Mouse (Mus musculus) hindbrain, embryonic 14.5 days (tissue): Measurements from ENCODE around the gene Pknox2. TPM values are rescaled to one million over a fixed set of nuclear protein-coding genes. Genes with fewer than 3 reads are reported as not detected.

Source experiments
- ATAC-seq: fragments of 200-750 bp; cut with Nextera tagmentation; 2 replicates; pipeline ENCODE4 v1.8.0; 2017; ENCODE audit warnings: moderate number of reproducible peaks, mild to moderate bottlenecking, moderate TSS enrichment, moderate library complexity; ENCODE audit not compliant: low FRiP score
- DNase-seq: peaks from one replicate; pipeline ENCODE4 v3.0.0-alpha.2; 2015; ENCODE audit warnings: low spot score
- H3K27ac ChIP-seq: fragments of 300-500 bp; sonication (generic); 2 replicates; pipeline ENCODE4 v1.5.1; 2014; ENCODE audit warnings: mild to moderate bottlenecking, moderate library complexity
- H3K27me3 ChIP-seq: fragments of 300-500 bp; sonication (generic); 2 replicates; pipeline ENCODE4 v1.6.1; 2014; ENCODE audit warnings: mild to moderate bottlenecking, low read length, mixed read lengths; ENCODE audit not compliant: control insufficient read depth, insufficient read depth
- H3K36me3 ChIP-seq: fragments of 300-500 bp; sonication (generic); replicated peaks from 2 replicates; pipeline ENCODE4 v1.6.1; 2014; ENCODE audit not compliant: control insufficient read depth, insufficient read depth
- H3K4me1 ChIP-seq: fragments of 300-500 bp; sonication (generic); replicated peaks from 2 replicates; pipeline ENCODE4 v1.6.1; 2014; ENCODE audit warnings: antibody characterized with exemption, low read length, mixed read lengths; ENCODE audit not compliant: control insufficient read depth, insufficient read depth
- H3K4me2 ChIP-seq: fragments of 300-500 bp; sonication (generic); replicated peaks from 2 replicates; pipeline ENCODE4 v1.6.1; 2014; ENCODE audit warnings: mild to moderate bottlenecking, moderate library complexity
- H3K4me3 ChIP-seq: fragments of 300-500 bp; sonication (generic); replicated peaks from 2 replicates; pipeline ENCODE4 v1.5.1; 2014; ENCODE audit warnings: mild to moderate bottlenecking, low read length
- H3K9ac ChIP-seq: fragments of 300-500 bp; sonication (generic); 2 replicates; pipeline ENCODE4 v1.6.1; 2014
- H3K9me3 ChIP-seq: fragments of 300-500 bp; sonication (generic); 2 replicates; pipeline ENCODE4 v1.6.1; 2016; ENCODE audit warnings: low read length; ENCODE audit not compliant: control insufficient read depth
- WGBS: fragments of 180-500 bp; shearing (Covaris S2); extraction: QIAGEN DNeasy Blood & Tissue Kit; methylation state at CpG from one replicate; pipeline ENCODE4 v1.1.7; 2014; 5-methylcytosine and 5-hydroxymethylcytosine counted together
- polyA plus RNA-seq: library from polyadenylated mRNA; unstranded; fragments of >200 nt; fragmentation: Nextera tagmentation; extraction: Ambion mirVana; gene quantifications from 2 replicates; pipeline ENCODE4 v1.2.1, GENCODE M21; 2014

The Pknox2 gene
- polyA plus RNA-seq, 1 experiment from 2014 or later: 25.8 TPM

- Histone ChIP-seq H3K27ac (no peak overlapping the region), H3K9ac (no peak overlapping the region), H3K27me3 (no peaks in the 10 kb centered on the region), H3K36me3 (peaks cover 90% of the 10 kb centered on the region), H3K4me2 (no peak overlapping the region), H3K4me1 (no peaks in the 10 kb centered on the region), H3K9me3 (no peaks in the 10 kb centered on the region), H3K4me3 (no peak overlapping the region)
- ATAC-seq (no peak), DNase-seq (no peak)
- WGBS: 82% methylated on average over 3 of the region's 3 CpGs
Measured at GRCm38 (mm10) chr9:36863694-36864093, 283.5 kb downstream of the Pknox2 start.

GRCm38 (mm10) chr9:36862576-36862975 is 284.6 kb downstream of the Pknox2 start:
- Histone ChIP-seq H3K9me3 (no peaks in the 10 kb centered on the region), H3K36me3 (peaks cover 83% of the 10 kb centered on the region), H3K4me2 (no peak overlapping the region), H3K9ac (no peak overlapping the region), H3K4me1 (peaks cover 4% of the 10 kb centered on the region; the same call in 1 of the 2 replicates), H3K4me3 (no peak overlapping the region), H3K27me3 (no peaks in the 10 kb centered on the region), H3K27ac (no peak overlapping the region)
- no peak for ATAC-seq
- 86% methylated on average over 2 of the region's 2 CpGs for whole genome bisulfite sequencing
- DNase-seq: no peak

GRCm38 (mm10) chr9:36858677-36859076 is 288.5 kb downstream of the Pknox2 start:
- H3K27me3 ChIP-seq: no peaks in the 10 kb centered on the region
- DNase-seq (peak; percentile 58), ATAC-seq (no peak; the same call in 1 of the 2 replicates)
- H3K9ac ChIP-seq: no peak overlapping the region
- WGBS: 18% methylated on average over 4 of the region's 4 CpGs
- H3K9me3 ChIP-seq: no peaks in the 10 kb centered on the region
- H3K36me3 ChIP-seq: peaks cover 85% of the 10 kb centered on the region
- no peak overlapping the region for H3K27ac ChIP-seq
- peaks cover 8% of the 10 kb centered on the region; the same call in 1 of the 2 replicates for H3K4me1 ChIP-seq
- H3K4me2 ChIP-seq: no peak overlapping the region
- H3K4me3 ChIP-seq: no peak overlapping the region

- no peak overlapping the region for H3K4me2 ChIP-seq
- H3K4me3 ChIP-seq: no peak overlapping the region
- no peak; the same call in 1 of the 2 replicates for ATAC-seq
- DNase-seq: no peak
- no peak overlapping the region for H3K27ac ChIP-seq
- WGBS: 13% methylated on average over 8 of the region's 8 CpGs
- H3K36me3 ChIP-seq: peaks cover 78% of the 10 kb centered on the region
- H3K9me3 ChIP-seq: no peaks in the 10 kb centered on the region
- peaks cover 8% of the 10 kb centered on the region; the same call in 1 of the 2 replicates for H3K4me1 ChIP-seq
- H3K9ac ChIP-seq: no peak overlapping the region
- no peaks in the 10 kb centered on the region for H3K27me3 ChIP-seq
Measured at GRCm38 (mm10) chr9:36857476-36858117, 289.6 kb downstream of the Pknox2 start.

GRCm38 (mm10) chr9:36856351-36856750 is 290.9 kb downstream of the Pknox2 start:
- H3K27me3 ChIP-seq: no peaks in the 10 kb centered on the region
- no peaks in the 10 kb centered on the region for H3K9me3 ChIP-seq
- DNase-seq (no peak), ATAC-seq (no peak)
- no peak overlapping the region for H3K27ac ChIP-seq
- peaks cover 78% of the 10 kb centered on the region for H3K36me3 ChIP-seq
- WGBS: 76% methylated on average over 2 of the region's 2 CpGs
- peaks cover 8% of the 10 kb centered on the region; the same call in 1 of the 2 replicates for H3K4me1 ChIP-seq
- H3K9ac ChIP-seq: no peak overlapping the region
- no peak overlapping the region for H3K4me2 ChIP-seq
- H3K4me3 ChIP-seq: no peak overlapping the region

- Histone ChIP-seq H3K4me3 (no peak overlapping the region), H3K4me2 (no peak overlapping the region), H3K27ac (no peak overlapping the region), H3K4me1 (no peaks in the 10 kb centered on the region), H3K27me3 (no peaks in the 10 kb centered on the region), H3K9me3 (no peaks in the 10 kb centered on the region), H3K36me3 (peaks cover 87% of the 10 kb centered on the region), H3K9ac (no peak overlapping the region)
- 91% methylated on average over 2 of the region's 2 CpGs for WGBS
- no peak for ATAC-seq
- DNase-seq: no peak
Measured at GRCm38 (mm10) chr9:36852175-36852574, 295.0 kb downstream of the Pknox2 start.

GRCm38 (mm10) chr9:36850091-36850490 is 297.1 kb downstream of the Pknox2 start:
- H3K36me3 ChIP-seq: peaks cover 87% of the 10 kb centered on the region
- no peak overlapping the region for H3K4me2 ChIP-seq
- H3K9ac ChIP-seq: no peak overlapping the region
- no peaks in the 10 kb centered on the region for H3K9me3 ChIP-seq
- no peaks in the 10 kb centered on the region for H3K4me1 ChIP-seq
- WGBS: 67% methylated on average over 1 of the region's 1 CpGs
- DNase-seq: no peak
- H3K27ac ChIP-seq: no peak overlapping the region
- ATAC-seq: no peak
- no peaks in the 10 kb centered on the region for H3K27me3 ChIP-seq
- H3K4me3 ChIP-seq: no peak overlapping the region

GRCm38 (mm10) chr9:36848661-36849060 is 298.5 kb downstream of the Pknox2 start:
- Histone ChIP-seq H3K36me3 (peaks cover 92% of the 10 kb centered on the region), H3K9ac (no peak overlapping the region), H3K27ac (no peak overlapping the region), H3K4me2 (no peak overlapping the region), H3K4me3 (no peak overlapping the region), H3K4me1 (no peaks in the 10 kb centered on the region), H3K27me3 (no peaks in the 10 kb centered on the region), H3K9me3 (no peaks in the 10 kb centered on the region)
- DNase-seq (no peak), ATAC-seq (no peak)
- WGBS: 86% methylated on average over 2 of the region's 2 CpGs

GRCm38 (mm10) chr9:36846346-36846745 is 300.9 kb downstream of the Pknox2 start:
- no peaks in the 10 kb centered on the region for H3K27me3 ChIP-seq
- H3K4me1 ChIP-seq: no peaks in the 10 kb centered on the region
- ATAC-seq (no peak), DNase-seq (no peak)
- peaks cover 79% of the 10 kb centered on the region for H3K36me3 ChIP-seq
- no peak overlapping the region for H3K4me2 ChIP-seq
- no peak overlapping the region for H3K27ac ChIP-seq
- no peaks in the 10 kb centered on the region for H3K9me3 ChIP-seq
- WGBS: 61% methylated on average over 4 of the region's 4 CpGs
- no peak overlapping the region for H3K4me3 ChIP-seq
- H3K9ac ChIP-seq: no peak overlapping the region
